Mouse (Mus musculus) monocyte, adult 2 months (primary cell): ENCODE data around the gene Dtx4.

Source experiments
- DNase-seq, 2 experiments: peaks; one replicate each; pipeline ENCODE4 v3.0.0; 2022; ENCODE audit warnings: low spot score in 2 of 2, low read depth in 1 of 2

The Dtx4 gene

GRCm38 (mm10) chr19:12427101-12427500, 74.2 kb downstream of the Dtx4 start:
- no peak for DNase-seq

DNA sequence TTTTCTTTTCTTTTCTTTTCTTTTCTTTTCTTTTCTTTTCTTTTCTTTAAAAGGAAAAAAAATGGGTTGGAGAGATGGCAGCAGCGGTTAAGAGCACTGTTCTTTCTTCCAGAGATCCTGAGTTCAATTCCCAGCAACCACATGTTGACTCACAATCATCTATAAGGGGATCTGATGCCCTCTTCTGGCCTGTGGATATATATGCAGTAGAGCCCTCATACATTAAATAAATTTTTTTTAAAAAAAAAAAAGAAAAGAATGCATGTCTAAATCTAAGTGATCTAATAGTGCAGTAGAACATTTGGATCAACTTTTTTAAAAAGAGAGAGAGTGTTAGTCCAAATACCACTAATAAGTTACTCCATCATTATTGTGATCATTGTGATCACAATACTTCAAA, 79.6 kb downstream of the Dtx4 start:
- DNase-seq: no peak

GRCm38 (mm10) chr19:12420555-12420954, 80.7 kb downstream of the Dtx4 start:
- DNase-seq: no peak

GRCm38 (mm10) chr19:12418312-12418711, 82.9 kb downstream of the Dtx4 start:
- no peak for DNase-seq

DNA sequence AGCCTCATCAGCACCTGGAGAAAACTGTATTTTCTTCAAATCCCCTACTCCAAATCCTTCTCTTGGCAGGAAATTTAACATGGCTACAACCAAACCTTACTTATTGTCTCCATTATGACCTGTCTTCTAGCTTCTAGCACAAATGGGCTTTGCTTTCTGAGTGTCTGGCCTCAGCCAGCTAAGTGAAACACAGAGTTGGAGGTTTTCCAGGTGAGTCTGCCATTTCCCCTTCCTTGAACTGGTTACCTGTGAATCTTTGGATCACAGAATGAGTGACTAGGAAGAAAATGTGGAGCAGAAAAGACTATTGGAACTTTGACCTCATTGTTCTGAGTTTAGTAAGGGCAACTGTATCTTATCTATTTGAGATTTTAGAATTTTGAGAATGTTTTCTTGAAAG, 83.9 kb downstream of the Dtx4 start, which contains the start of gene Olfr1441:
Gene Olfr1441, plus strand, starts transcription at position 73 of the 400 bp plus-strand sequence.
- DNase-seq: no peak
